Mouse (Mus musculus): ENCODE measurements around the gene Nek2.

Gene Nek2

DNA sequence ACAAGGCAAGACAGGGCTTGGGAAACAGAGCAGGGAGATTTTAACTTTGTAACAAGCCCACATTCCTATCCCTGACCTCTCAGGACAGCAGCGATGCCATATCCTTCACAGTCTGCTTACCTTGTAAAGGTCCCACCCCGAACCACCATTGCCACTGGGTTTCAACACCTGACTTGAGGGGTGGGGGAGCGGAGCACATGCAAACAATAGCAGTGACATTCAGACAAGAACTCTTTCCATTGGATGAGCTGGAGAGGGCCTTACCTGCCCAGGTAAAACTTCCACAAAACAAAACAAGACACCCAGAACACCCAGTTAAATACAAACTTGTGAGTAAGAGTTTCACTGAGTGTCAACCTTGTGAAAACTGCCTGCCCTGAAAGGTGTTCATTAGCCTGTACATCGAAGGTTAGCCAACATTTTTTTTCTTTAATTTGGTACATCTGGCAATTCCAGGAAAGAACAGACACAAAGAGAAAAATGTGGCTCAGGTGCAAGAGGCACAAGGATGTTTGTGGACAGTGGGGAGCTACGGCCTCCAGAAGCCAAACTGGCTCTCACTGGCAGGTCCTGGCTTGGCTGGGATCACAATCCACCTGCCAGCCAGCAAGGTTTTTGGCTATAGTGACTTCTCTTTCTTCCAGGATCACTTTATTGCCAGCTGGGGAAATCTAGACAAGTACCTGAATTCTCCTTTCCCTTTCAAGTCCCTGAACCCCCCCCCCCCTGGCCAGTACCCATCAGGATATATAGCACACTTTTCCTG lies 35.8 kb downstream of the Nek2 start:
- DNase-seq (ENCODE audit: low read depth, low spot score): no peak

- DNase-seq (ENCODE audit: low read depth, low spot score): no peak
Measured at GRCm38 (mm10) chr1:191858136-191858535, 36.9 kb downstream of the Nek2 start.

DNA sequence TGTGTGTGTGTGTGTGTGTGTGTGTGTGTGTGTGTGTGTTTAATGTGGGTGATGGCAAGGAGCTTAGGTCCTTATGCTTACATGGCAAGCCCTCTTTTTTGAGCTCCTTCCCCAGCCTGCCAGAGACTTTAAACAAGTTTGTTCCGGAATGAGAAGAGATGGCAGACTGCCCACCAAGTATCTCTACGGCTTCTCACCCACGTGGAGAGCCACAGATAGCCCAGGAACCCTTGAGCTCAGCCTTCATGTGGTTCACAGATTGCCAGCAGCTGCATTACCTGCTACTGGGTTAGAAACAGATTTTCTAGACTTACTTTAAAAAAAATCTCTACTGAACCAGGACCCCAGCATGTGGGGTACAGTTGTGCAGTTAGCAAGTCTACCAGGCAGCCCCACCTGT lies 38.6 kb downstream of the Nek2 start:
- no peak for DNase-seq (ENCODE audit: low read depth, low spot score)

- DNase-seq (ENCODE audit: low read depth, low spot score): no peak
Measured at GRCm38 (mm10) chr1:191861247-191861646, 40.0 kb downstream of the Nek2 start.

GRCm38 (mm10) chr1:191863833-191864550 lies 42.7 kb downstream of the Nek2 start:
- DNase-seq (ENCODE audit: low read depth, low spot score): no peak

- no peak for DNase-seq (ENCODE audit: low read depth, low spot score)
Measured at GRCm38 (mm10) chr1:191864551-191865027, 43.3 kb downstream of the Nek2 start.

DNA sequence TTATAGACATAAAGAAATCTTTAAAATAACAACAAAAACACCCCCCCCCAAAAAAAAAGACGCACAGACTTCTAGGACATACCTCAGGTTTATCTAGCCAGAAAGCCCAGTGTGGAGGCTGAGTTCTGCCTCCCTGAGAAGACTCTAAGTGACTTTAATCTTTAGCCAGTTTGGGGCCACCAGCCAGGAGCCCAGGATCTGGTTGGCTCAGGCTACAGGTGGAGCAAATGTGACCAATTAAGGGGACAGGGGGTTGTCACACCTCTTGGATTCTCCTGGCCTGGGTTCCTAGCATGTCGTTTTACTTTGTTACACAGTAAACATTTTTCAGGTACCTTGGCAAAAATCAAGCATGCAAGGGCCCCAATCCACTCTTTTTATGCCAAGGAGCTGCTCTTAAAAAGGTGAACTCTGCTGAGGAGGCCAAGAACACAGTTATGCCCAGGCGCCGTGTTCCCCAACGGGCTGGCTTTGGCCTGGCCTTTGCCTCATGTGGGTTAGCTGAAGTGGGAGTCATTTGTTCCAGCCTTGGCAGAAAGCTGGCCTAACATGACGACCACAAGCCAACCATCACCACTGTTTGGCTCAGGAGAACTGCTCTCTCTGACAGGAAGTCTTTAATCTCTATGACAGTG lies 50.9 kb downstream of the Nek2 start:
- no peak for DNase-seq (ENCODE audit: low read depth, low spot score)

DNA sequence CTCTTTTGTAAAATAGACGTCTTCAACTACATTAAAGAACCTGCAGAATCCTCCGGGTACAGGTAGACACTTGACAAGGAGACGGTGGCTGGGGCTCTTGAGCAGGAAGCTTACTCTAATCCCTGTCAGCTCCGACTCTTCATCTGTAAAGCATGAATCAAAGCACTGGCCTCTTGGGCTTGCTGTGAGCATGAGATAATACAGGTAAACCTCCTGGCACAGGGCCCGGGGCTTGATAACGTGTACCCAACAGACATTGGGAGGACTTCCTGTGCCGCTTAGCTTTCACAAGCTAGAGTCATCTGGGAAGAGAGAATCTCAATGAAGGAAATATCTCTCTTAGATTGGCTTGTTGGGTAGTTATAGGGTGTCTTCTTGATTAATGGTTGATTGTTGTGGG lies 53.8 kb downstream of the Nek2 start:
- DNase-seq (ENCODE audit: low read depth, low spot score): no peak

DNA sequence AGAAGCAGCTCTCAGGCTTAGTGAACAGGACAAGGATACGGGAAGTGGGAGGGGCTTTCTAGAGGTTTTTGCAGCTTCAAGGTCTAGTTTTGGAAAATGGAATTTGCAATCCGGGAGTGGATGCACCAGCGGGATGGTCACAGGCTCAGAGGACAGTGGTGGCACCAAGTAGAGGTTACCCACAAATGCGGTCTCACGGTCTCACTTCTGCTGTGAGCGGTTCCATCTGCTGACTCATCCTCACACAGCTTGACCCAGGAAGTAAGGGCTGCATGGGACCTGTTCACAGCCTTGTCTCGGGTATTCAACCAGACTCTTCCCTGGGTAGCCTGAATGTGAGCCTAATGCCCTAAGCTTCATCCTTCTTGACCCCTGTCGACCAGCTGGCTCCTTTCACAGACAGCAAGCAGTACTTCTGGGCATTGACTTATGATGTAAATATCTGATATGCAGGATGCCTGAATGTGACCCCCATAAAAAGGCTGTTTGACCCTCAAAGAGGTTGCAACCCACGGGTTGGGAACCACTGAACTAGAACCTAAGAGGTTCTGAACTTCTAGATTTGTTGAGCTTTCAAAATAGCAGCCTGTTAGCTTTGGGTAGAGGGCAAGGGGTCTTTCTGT lies 54.5 kb downstream of the Nek2 start:
- DNase-seq (ENCODE audit: low read depth, low spot score): no peak

- no peak for DNase-seq (ENCODE audit: low read depth, low spot score)
Measured at GRCm38 (mm10) chr1:191877681-191878080, 56.4 kb downstream of the Nek2 start.

DNA sequence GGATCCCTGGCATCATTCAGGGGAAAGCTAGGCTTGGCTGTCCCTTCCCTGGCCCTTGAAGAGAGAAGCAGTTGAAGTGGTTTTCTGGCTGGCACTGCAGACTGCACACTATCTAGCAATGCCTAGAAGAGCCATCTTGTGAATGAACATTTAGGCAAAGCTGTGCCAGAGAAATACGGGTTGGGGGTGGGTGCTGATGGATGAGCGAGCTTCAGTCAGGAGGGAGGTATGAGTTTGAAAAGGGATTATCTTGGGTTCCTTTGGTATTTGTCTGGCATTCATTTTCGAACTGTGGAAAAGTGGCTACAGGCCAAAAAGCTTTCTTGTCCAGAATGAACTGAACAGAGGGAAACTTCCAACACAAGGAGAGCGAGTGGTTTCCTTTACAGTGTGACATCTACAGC lies 57.3 kb downstream of the Nek2 start:
- no peak for DNase-seq (ENCODE audit: low read depth, low spot score)

DNA sequence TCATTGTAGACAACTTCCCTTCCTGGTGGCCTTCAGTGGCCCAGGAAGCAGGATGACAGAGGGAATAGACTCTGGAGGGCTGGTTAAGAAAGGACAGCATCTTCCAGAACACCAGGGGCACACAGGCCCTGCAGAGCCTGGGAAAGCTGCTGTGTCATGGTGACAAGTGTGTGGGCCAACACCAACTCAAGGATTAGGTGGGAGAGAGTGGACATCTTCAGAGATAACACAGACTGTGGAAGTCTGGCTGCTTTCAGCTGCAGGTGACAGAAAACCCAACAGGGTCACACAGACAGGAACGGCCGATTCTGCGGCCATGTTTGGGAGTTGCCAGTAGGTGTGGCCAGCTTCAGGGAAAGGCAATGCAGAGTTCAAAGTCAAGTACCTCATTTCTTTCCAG lies 59.0 kb downstream of the Nek2 start:
- DNase-seq (ENCODE audit: low read depth, low spot score): no peak

GRCm38 (mm10) chr1:191880921-191881609 lies 59.8 kb downstream of the Nek2 start:
- no peak for DNase-seq (ENCODE audit: low read depth, low spot score)

GRCm38 (mm10) chr1:191881663-191882062 lies 60.4 kb downstream of the Nek2 start:
- no peak for DNase-seq (ENCODE audit: low read depth, low spot score)
